Mouse (Mus musculus) lung, adult 2 months (tissue): Measurements from ENCODE around the gene Chd9.
"Not testable (repeated sequence)": the region's sequence is repeated elsewhere in the genome, so short reads cannot be mapped to it uniquely, and the experiment has no call there.

Experiments used
- CTCF ChIP-seq: fragments of 200-500 bp; IDR thresholded peaks from 2 replicates; pipeline ENCODE4 v1.5.1; 2011; ENCODE audit warnings: mild to moderate bottlenecking, low read length, control low read depth; ENCODE audit not compliant: insufficient read depth
- POLR2A ChIP-seq: fragments of 200-500 bp; IDR thresholded peaks from 2 replicates; pipeline ENCODE4 v1.6.1; 2011; ENCODE audit warnings: low read depth, mild to moderate bottlenecking, control low read depth, low read length, borderline replicate concordance; ENCODE audit errors: extremely low read depth

- not testable (repeated sequence) for TF ChIP-seq POLR2A, CTCF
Measured at GRCm38 (mm10) chr8:90887328-90887727, 59.2 kb downstream of the Chd9 start.
